Mouse (Mus musculus) ovary, adult 18-20 months (tissue): ENCODE measurements around the gene Btbd2.
"Not testable (repeated sequence)": the region's sequence is repeated elsewhere in the genome, so short reads cannot be mapped to it uniquely, and the experiment has no call there.

Source experiments
- DNase-seq: peaks from one replicate; pipeline ENCODE4 v3.0.0; 2022; ENCODE audit warnings: low spot score, mixed read lengths

Gene Btbd2

GRCm38 (mm10) chr10:80606306-80606705, 50.6 kb downstream of the Btbd2 start:
- DNase-seq, result no peak

- DNase-seq, result not testable (repeated sequence)
Measured at GRCm38 (mm10) chr10:80605721-80606120, 51.1 kb downstream of the Btbd2 start, which contains the start of gene Gm49322. Gm49322 (plus strand) TSS chr10:80606021.

DNA sequence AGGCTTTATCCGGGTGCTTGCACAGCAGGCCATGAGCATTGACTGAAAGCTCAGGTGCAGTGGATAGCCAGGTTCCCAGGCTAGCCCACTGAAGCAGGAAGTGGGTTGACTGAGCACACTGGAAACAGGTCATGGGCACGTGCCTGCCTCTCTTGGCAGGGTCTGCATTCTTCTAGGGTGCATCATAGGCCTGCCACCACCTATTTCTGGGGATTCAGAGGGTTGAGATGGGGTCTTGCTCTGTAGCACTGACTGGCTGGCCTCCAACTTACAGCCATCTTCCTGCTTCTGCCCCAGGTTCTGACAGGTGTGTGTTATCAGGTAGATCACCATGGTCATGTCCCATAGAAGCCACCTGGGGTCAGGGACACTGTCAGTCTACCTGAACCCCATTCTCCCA, 51.9 kb downstream of the Btbd2 start:
- DNase-seq, result no peak

GRCm38 (mm10) chr10:80604001-80604509, 52.8 kb downstream of the Btbd2 start:
- DNase-seq, result no peak

DNA sequence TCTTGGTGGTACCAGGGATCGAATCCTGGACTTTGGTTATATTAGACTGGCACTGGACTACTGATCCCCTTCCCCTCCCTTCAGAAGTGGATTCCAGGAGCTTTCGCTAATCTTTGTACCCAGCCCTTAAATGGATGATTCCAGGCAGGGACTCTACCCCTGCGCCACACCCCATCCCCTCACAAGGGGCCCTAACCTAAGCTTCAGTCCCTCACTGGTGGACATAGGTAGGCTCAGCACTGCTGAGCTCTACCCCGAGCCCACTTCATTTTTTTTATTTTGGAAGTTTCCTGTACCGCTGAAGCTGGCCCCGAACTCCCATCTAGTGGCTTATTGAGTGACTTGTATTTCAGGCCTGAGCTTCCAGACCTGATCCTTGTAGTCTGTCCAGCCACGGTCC, 53.5 kb downstream of the Btbd2 start:
- no peak for DNase-seq

DNA sequence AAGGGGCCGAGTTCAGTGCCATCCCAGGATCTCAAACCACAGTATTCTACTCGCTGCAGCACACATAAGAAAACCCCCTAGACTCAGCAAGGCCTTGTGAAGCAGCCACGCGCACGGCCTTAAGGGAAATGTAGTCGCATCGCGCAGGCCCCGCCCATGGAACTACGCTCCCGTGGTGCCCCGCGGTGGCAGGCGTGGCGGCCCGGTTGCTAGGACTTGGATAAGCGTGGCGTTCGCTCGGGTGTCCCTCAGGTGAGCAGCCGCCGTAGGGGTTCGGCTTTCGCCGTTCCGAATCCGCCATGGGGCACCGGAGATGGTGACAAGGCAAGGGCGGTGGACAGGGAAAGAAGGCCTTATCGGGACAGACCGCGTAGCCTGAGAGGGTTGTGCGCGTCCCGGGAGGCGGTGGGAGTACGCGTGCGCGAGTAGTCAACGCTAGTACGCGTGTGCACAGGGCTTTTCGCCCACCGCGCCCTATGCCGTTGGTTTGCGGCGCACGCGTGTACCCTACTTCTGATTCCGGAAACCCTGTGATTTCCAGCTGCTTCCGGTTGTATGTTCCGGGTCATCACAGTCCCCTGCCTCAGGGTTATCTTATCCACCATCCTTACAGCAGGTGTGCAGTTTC, 54.1 kb downstream of the Btbd2 start, which contains the start of the genes Scamp4 and Adat3:
Gene Scamp4, plus strand, starts transcription at position 175 of the 628 bp plus-strand sequence.
Gene Adat3, plus strand, starts transcription at position 183 of the 628 bp plus-strand sequence.
- DNase-seq, result peak; percentile 87

GRCm38 (mm10) chr10:80596318-80596717, 60.6 kb downstream of the Btbd2 start:
- no peak for DNase-seq
